Mouse (Mus musculus) forebrain, embryonic 13.5 days (tissue): ENCODE results near the gene Abcc2. TPM values are rescaled to one million over a fixed set of nuclear protein-coding genes. Genes with fewer than 3 reads are reported as not detected.
A peak's percentile ranks its signal among the peaks of the same experiment; 100 is the strongest.

Experiments used
- ATAC-seq: fragments of 200-750 bp; cut with Nextera tagmentation; 2 replicates; pipeline ENCODE4 v1.8.0; 2017
- H3K27ac ChIP-seq: fragments of 300-500 bp; sonication (generic); 2 replicates; pipeline ENCODE4 v1.5.1; 2015; ENCODE audit warnings: inconsistent platforms, mild to moderate bottlenecking, moderate library complexity
- H3K27me3 ChIP-seq: fragments of 300-500 bp; sonication (generic); 2 replicates; pipeline ENCODE4 v1.6.1; 2015; ENCODE audit warnings: mild to moderate bottlenecking, inconsistent platforms
- H3K36me3 ChIP-seq: fragments of 300-500 bp; sonication (generic); 2 replicates; pipeline ENCODE4 v1.6.1; 2015; ENCODE audit warnings: mild to moderate bottlenecking, inconsistent platforms; ENCODE audit not compliant: poor library complexity, severe bottlenecking
- H3K4me1 ChIP-seq: fragments of 300-500 bp; sonication (generic); 2 replicates; pipeline ENCODE4 v1.6.1; 2015; ENCODE audit warnings: inconsistent platforms
- H3K4me2 ChIP-seq: fragments of 300-500 bp; sonication (generic); 2 replicates; pipeline ENCODE4 v1.6.1; 2015; ENCODE audit warnings: inconsistent platforms, mild to moderate bottlenecking, moderate library complexity
- H3K4me3 ChIP-seq: fragments of 300-500 bp; sonication (generic); 2 replicates; pipeline ENCODE4 v1.5.1; 2015; ENCODE audit warnings: mild to moderate bottlenecking, inconsistent platforms
- H3K9ac ChIP-seq: fragments of 300-500 bp; sonication (generic); 2 replicates; pipeline ENCODE4 v1.6.1; 2015; ENCODE audit warnings: mild to moderate bottlenecking, inconsistent platforms
- H3K9me3 ChIP-seq: fragments of 300-500 bp; sonication (generic); replicated peaks from 2 replicates; pipeline ENCODE4 v1.6.1; 2016; ENCODE audit warnings: inconsistent platforms
- WGBS: fragments of 180-500 bp; shearing (Covaris S2); methylation state at CpG from one replicate; pipeline ENCODE4 v1.1.7; 2015; 5-methylcytosine and 5-hydroxymethylcytosine counted together
- polyA plus RNA-seq: library from polyadenylated mRNA; unstranded; fragments of >200 nt; fragmentation: Nextera tagmentation; extraction: Ambion mirVana; gene quantifications from 2 replicates; pipeline ENCODE4 v1.2.1, GENCODE M21; 2015

The Abcc2 gene
- polyA plus RNA-seq, 1 experiment from 2014 or later: not detected

DNA sequence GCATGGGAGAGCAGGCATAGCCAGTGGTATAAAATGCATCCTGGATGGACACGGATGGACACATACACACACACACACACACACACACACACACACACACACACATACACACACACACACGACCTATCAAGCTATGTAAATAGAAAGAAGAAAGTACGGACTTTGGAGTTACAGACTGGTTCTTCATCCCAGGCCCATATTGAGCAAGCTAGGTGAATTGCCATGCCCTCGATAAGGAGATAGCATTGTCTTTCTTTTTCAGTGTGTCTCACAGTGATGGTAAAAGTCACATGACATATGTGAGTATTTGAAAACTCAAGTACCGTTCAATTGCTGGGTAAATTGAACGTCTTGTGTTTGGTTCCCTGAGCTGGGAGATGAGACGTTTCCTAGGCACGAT, 44.9 kb downstream of the Abcc2 start:
- Histone ChIP-seq H3K27ac (no peak overlapping the region), H3K4me2 (no peak overlapping the region), H3K36me3 (no peaks in the 10 kb centered on the region), H3K4me1 (no peaks in the 10 kb centered on the region), H3K4me3 (no peak overlapping the region), H3K9me3 (no peaks in the 10 kb centered on the region), H3K27me3 (no peaks in the 10 kb centered on the region), H3K9ac (no peak overlapping the region)
- 84% methylated on average over 8 of the region's 8 CpGs for WGBS
- no peak for ATAC-seq

DNA sequence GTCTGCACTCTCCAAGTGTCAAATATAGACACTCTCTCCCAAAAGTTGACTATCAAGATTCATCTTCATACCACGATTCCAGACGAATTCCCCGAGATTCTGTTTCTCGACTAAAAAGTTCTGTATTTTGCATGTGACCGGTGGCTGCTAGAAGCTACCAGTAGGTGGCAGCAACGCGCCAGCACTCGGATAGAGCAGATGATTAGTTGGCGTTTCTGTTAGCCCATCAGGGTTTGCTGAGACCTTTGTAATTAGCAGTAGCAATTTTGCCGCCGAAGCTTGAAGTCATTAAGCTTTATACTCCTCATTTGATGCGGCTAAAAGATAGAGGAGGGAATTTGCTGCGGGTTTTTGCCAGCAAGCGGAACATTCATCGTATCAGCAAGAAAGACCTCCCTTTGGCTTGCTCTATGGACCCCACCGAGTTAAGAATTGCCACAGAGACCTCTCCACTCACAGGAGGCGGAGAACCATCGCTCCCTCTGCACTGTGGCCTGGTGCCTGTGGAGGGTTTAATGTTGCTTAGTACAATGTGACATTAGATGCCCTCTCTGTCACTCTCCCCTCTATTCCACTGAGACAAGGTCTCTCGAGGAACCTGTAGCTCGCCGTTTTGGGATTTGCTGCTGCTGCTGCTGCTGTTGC, 50.6 kb downstream of the Abcc2 start:
- H3K36me3 ChIP-seq: no peaks in the 10 kb centered on the region
- no peak overlapping the region for H3K27ac ChIP-seq
- no peak overlapping the region for H3K4me3 ChIP-seq
- no peaks in the 10 kb centered on the region for H3K4me1 ChIP-seq
- peak overlapping the region; percentile 25; the same call in 1 of the 2 replicates for H3K4me2 ChIP-seq
- H3K9ac ChIP-seq: no peak overlapping the region
- WGBS: 27% methylated on average over 21 of the region's 21 CpGs
- no peaks in the 10 kb centered on the region for H3K27me3 ChIP-seq
- ATAC-seq: 0 out of 2 replicates have a peak, but pooled peaks have one; percentile 45
- H3K9me3 ChIP-seq: no peaks in the 10 kb centered on the region

DNA sequence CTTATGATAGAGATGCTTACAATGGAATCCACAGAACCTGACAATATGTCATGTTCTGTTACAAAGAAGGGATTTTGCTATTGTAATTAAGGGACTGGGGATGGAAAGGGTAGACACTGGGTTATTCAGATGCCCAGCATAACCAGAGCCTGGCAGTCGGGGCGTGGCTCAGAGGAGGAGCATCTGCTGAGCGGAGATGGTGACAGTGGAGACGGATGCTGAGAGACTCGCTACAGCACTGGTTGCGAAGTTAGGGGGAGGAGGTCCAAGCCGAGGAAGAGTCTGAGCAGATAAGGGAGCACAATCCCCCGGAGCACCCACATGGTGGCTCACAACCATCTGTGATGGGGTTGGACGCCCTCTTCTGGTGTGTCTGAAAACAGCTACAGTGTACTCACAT, 61.2 kb downstream of the Abcc2 start:
- H3K36me3 ChIP-seq: peaks cover 28% of the 10 kb centered on the region
- no peak overlapping the region for H3K4me3 ChIP-seq
- H3K4me1 ChIP-seq: no peaks in the 10 kb centered on the region
- no peak overlapping the region for H3K4me2 ChIP-seq
- H3K9me3 ChIP-seq: no peaks in the 10 kb centered on the region
- no peak for ATAC-seq
- no peak overlapping the region for H3K9ac ChIP-seq
- H3K27ac ChIP-seq: no peak overlapping the region
- H3K27me3 ChIP-seq: no peaks in the 10 kb centered on the region
- WGBS: 88% methylated on average over 9 of the region's 9 CpGs

DNA sequence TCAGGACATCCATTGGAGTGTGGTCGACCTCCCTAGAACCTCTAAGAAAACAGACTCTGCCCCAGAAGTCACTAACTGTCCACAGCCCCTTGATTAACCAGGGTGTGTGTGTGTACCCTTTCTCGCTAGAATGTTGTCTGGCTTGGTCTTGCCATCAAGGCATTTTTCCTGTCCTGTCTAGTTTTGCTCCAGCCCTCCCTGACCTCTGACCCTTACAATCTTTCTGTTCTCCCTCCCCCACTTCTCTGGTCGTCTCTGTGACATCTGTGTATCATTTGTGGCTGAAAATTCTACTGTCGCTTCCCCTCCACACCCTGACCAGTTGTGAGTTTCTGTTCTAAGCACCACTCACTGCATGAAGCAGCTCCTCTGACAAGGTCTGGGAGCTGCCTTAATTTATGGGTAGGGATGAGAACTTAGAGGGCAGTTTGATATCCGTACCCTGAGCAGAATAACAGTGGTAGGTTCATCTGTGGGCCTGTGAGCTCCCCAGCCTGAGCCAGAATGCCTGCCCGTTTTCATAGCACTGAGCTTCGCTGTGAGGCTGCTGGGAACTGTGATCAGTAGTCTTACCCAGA, 63.4 kb downstream of the Abcc2 start:
- Histone ChIP-seq H3K9me3 (no peaks in the 10 kb centered on the region), H3K9ac (no peak overlapping the region), H3K4me2 (no peak overlapping the region), H3K27me3 (no peaks in the 10 kb centered on the region), H3K4me3 (no peak overlapping the region), H3K4me1 (no peaks in the 10 kb centered on the region), H3K27ac (no peak overlapping the region), H3K36me3 (peaks cover 51% of the 10 kb centered on the region)
- no peak for ATAC-seq
- WGBS: 79% methylated on average over 7 of the region's 7 CpGs

DNA sequence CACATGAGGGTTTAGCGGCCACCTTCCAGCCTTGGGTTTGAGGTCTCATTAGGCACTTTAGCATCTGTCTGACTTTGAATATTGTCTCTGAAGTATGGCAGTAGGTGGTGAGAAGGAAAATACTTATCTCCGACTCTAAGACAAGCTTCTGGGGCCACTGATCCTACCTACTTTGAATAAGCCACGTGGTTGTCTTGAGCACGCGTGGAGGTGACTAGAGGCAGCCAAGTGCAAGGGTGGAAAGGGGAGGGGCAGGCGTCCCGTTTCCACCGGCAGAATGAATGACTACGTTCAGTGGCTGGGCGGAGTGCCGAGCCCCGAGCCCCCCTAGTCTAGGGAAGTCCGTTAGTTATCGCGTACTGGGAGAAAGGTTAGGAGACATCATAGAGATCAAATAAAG, 65.1 kb downstream of the Abcc2 start:
- Histone ChIP-seq H3K4me3 (no peak overlapping the region), H3K36me3 (peaks cover 66% of the 10 kb centered on the region), H3K4me1 (no peaks in the 10 kb centered on the region), H3K9ac (no peak overlapping the region), H3K27ac (no peak overlapping the region), H3K4me2 (no peak overlapping the region), H3K9me3 (no peaks in the 10 kb centered on the region), H3K27me3 (no peaks in the 10 kb centered on the region)
- ATAC-seq: no peak
- 90% methylated on average over 15 of the region's 15 CpGs for WGBS

DNA sequence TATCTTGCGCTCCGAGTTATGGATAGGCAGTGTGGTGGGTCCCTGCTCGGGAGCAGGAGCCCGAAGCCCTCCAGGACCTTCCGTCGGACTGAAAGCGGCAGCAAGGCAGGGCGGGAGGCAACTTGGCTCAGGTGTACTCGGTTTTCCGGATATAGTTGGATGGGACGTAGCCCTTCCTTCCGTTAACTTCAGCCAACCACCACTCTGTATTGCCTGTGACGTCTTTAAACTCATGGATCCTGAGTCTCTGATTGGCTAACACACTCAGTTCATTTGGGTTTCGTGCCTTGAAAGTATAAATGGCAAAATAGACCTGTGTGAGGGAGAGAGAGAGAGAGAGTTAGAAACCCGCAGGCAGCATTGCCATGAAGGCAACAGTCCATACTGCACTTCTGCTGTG, 66.0 kb downstream of the Abcc2 start:
- 94% methylated on average over 15 of the region's 15 CpGs for WGBS
- H3K27ac ChIP-seq: no peak overlapping the region
- no peaks in the 10 kb centered on the region for H3K9me3 ChIP-seq
- no peak overlapping the region for H3K4me2 ChIP-seq
- no peak overlapping the region for H3K4me3 ChIP-seq
- no peak overlapping the region for H3K9ac ChIP-seq
- H3K36me3 ChIP-seq: peaks cover 73% of the 10 kb centered on the region
- no peaks in the 10 kb centered on the region for H3K4me1 ChIP-seq
- no peaks in the 10 kb centered on the region for H3K27me3 ChIP-seq
- no peak for ATAC-seq

DNA sequence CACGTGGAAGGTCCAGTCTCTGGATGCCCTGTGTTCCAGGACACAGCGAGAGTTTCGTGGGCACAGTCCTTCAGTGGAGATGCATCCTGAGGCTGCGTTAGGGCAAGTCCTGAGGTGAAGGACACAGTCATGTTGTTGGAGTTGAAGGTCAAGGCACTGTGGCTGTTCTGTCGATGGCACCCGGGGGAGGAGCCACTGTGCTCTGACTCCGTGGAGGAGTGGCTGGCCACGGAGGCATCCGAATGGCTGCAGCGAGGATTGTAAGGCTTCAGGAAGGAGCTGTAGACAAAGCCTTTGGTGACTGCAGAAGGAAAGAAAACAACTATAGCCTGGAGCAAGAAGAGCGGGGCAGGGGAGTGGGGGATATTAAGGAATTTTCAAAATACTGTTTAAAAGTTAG, 68.0 kb downstream of the Abcc2 start:
- ATAC-seq: no peak
- Histone ChIP-seq H3K27ac (no peak overlapping the region), H3K4me2 (no peak overlapping the region), H3K36me3 (peaks cover 93% of the 10 kb centered on the region), H3K9ac (no peak overlapping the region), H3K4me1 (no peaks in the 10 kb centered on the region), H3K27me3 (no peaks in the 10 kb centered on the region), H3K4me3 (no peak overlapping the region), H3K9me3 (no peaks in the 10 kb centered on the region)
- WGBS: 90% methylated on average over 11 of the region's 11 CpGs

DNA sequence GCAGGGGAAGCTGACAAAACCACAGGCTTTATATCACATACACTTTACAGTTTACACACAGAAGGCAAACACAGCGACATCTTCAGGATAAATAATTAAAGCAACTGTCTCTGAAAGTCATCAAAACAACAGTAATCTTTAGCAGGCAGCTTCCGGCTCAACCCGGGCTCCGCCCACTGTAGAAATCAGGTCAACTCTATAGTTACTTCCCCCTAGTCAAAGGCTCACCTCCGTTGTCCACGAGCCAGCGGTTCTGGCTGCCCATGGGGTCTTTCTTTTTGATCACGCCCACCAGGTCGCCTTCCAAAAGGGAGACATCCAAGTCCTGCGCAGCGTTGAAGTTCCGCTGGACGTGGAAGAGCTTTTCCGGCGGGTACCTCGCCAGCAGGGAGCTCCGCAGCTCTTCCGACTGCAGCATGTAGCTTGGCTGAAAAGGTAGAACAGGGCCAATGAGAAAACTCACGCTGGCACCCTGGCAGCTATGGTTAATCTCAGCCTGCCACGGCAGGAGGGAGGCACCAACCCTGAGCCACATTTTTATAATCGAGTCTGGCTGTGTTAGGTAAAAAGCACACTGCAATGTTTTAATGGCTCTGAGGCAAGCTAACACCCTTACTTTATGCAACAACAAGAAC, 70.1 kb downstream of the Abcc2 start:
- no peak for ATAC-seq
- Histone ChIP-seq H3K9ac (no peak overlapping the region), H3K9me3 (no peaks in the 10 kb centered on the region), H3K4me3 (no peak overlapping the region), H3K27ac (no peak overlapping the region), H3K36me3 (peaks cover 92% of the 10 kb centered on the region), H3K4me2 (no peak overlapping the region), H3K4me1 (no peaks in the 10 kb centered on the region), H3K27me3 (no peaks in the 10 kb centered on the region)
- 87% methylated on average over 21 of the region's 21 CpGs for WGBS

DNA sequence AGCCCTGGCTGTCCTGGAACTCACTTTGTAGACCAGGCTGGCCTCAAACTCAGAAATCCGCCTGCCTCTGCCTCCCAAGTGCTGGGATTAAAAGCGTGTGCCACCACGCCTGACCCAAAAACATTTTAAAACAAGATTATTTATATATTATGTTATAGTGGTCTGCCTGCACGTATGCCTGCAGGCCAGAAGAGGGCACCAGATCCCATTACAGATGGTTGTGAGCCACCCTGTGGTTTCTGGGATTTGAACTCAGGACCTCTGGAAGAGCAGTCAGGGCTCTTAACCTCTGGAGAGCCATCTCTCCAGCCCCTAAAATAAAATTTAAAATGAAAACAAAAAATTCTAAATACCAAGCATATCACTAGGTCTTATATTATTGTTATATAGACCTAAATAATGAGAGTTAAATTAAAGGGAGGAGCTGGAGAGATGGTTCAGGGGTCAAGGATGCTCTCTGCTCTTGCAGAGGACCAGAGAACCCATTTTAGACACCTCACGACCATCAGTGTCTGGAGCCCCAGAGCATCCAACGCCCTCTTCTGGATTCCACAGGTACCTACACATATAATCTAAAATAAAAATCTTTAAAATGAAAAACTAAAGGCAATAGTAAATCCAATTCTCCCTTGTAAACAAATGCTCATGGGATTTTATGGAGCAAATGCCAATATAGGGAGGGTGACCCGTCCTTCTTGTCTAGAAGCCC, 71.0 kb downstream of the Abcc2 start:
- ATAC-seq: no peak
- Histone ChIP-seq H3K9me3 (no peaks in the 10 kb centered on the region), H3K4me2 (no peak overlapping the region), H3K4me3 (no peak overlapping the region), H3K27ac (no peak overlapping the region), H3K4me1 (no peaks in the 10 kb centered on the region), H3K9ac (no peak overlapping the region), H3K27me3 (no peaks in the 10 kb centered on the region), H3K36me3 (peaks cover 85% of the 10 kb centered on the region)
- 80% methylated on average over 7 of the region's 7 CpGs for WGBS

DNA sequence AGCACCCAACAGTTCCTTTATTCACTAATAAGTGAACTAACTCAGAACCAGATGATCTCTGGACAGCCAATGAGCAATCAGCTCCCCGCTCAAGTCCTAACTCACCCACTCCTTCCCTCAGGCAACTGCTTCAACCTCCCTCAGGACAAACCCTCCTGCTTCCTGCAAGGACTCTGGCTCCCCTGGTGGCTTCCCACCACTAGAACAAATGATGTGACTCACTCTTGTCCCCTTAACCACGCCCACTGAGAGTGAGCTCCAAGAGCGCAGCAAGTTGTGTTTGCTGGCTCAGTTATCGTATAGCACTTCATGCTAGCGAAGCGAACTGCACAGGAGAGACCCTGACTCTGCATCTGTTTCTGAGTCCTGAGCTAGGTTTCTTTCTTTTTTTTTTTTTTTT, 75.4 kb downstream of the Abcc2 start:
- Histone ChIP-seq H3K9ac (no peak overlapping the region), H3K4me1 (no peaks in the 10 kb centered on the region), H3K4me3 (no peak overlapping the region), H3K4me2 (no peak overlapping the region), H3K27ac (no peak overlapping the region), H3K9me3 (no peaks in the 10 kb centered on the region; the same call in 1 of the 2 replicates), H3K27me3 (no peaks in the 10 kb centered on the region), H3K36me3 (peaks cover 76% of the 10 kb centered on the region)
- 85% methylated on average over 6 of the region's 6 CpGs for WGBS
- ATAC-seq: no peak

DNA sequence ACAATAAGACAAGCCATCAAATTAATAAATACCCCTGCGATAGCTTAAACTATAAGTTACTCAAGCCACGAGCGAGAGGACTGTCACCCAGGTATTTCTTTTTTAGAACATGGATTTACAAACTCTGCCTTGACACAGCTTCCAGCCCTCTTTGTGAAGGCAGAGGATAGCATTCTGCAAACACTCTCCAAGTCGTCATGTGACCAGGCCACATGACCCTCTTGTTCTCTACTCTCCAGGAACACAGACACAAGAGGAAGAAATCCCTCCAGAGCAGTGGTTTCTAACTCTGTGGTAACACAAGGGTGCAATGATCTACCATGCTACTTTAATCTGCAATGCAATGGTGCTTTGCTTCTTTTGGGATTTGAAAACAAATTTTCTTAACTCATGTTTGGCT, 88.4 kb downstream of the Abcc2 start:
- Histone ChIP-seq H3K36me3 (peaks cover 90% of the 10 kb centered on the region), H3K4me3 (no peak overlapping the region), H3K27ac (no peak overlapping the region), H3K4me2 (no peak overlapping the region), H3K27me3 (no peaks in the 10 kb centered on the region), H3K4me1 (no peaks in the 10 kb centered on the region; the same call in 1 of the 2 replicates), H3K9me3 (no peaks in the 10 kb centered on the region), H3K9ac (no peak overlapping the region)
- 91% methylated on average over 4 of the region's 4 CpGs for WGBS
- ATAC-seq: no peak

DNA sequence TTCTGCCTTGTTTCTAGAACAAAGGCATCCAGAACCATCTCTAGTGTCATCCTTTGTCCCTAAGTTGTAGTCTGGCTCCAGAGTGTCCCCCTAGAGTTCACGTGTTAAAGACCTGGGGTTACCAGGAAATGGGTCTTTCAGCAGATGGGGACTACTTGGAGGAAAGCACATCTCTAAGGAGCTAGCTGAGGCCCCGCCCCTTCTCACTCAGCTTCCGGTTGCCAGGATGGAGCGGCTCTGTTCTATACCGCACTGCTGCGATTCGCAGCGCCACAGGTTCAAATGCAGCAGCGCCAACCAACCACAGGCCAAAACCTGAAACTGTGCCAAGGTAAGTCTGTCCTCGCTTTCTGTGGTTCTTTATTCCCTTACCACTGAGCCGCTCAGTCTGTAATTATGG, 92.4 kb downstream of the Abcc2 start:
- Histone ChIP-seq H3K27me3 (no peaks in the 10 kb centered on the region), H3K4me3 (no peak overlapping the region), H3K4me1 (peaks cover 38% of the 10 kb centered on the region), H3K9ac (no peak overlapping the region), H3K9me3 (no peaks in the 10 kb centered on the region), H3K36me3 (peaks cover 54% of the 10 kb centered on the region), H3K27ac (no peak overlapping the region), H3K4me2 (no peak overlapping the region)
- WGBS: 91% methylated on average over 11 of the region's 11 CpGs
- ATAC-seq: no peak
